Mouse (Mus musculus): ENCODE data around the gene Anapc16.

- TF ChIP-seq E2F4 (IDR thresholded peaks at IDR 0.05; ENCODE audit: insufficient read depth) (no peak), USF1 (IDR thresholded peaks at IDR 0.05; ENCODE audit: low read depth) (no peak), MAX (IDR thresholded peaks at IDR 0.05; ENCODE audit: low read depth) (no peak), POLR2AphosphoS2 (IDR thresholded peaks at IDR 0.05; ENCODE audit: insufficient read length, low read depth) (no peak)
Measured at GRCm38 (mm10) chr10:60046696-60047095, 43.8 kb upstream of the Anapc16 start.
